Mouse (Mus musculus): ENCODE results near the gene Lgr6.

- TF ChIP-seq POLR2A (IDR thresholded peaks at IDR 0.05; ENCODE audit: low read depth, low read length), result no peak
- no peak for TF ChIP-seq CTCF (IDR thresholded peaks at IDR 0.05; ENCODE audit: extremely low read depth, insufficient read length, insufficient replicate concordance, low read depth, low read length)
Observed at GRCm38 (mm10) chr1:135142452-135142851, 37.4 kb upstream of the Lgr6 start.
